Mouse (Mus musculus) lung, adult 2 months (tissue): ENCODE results near the gene Lypd5. TPM values are rescaled to one million over a fixed set of nuclear protein-coding genes. Genes with fewer than 3 reads are reported as not detected.

Experiments
- DNase-seq: peaks from one replicate; pipeline ENCODE4 v3.0.0; 2022
- H3K4me1 ChIP-seq: fragments of 200-500 bp; 2 replicates; pipeline ENCODE4 v1.6.1; 2011; ENCODE audit warnings: low read length; ENCODE audit not compliant: control insufficient read depth, insufficient read depth
- H3K4me3 ChIP-seq: fragments of 200-500 bp; replicated peaks from 2 replicates; pipeline ENCODE3; 2011; ENCODE audit warnings: low read depth, mild to moderate bottlenecking, control low read depth, low read length; ENCODE audit errors: extremely low read depth
- CTCF ChIP-seq: fragments of 200-500 bp; IDR thresholded peaks from 2 replicates; pipeline ENCODE4 v1.5.1; 2011; ENCODE audit warnings: mild to moderate bottlenecking, low read length, control low read depth; ENCODE audit not compliant: insufficient read depth
- POLR2A ChIP-seq: fragments of 200-500 bp; IDR thresholded peaks from 2 replicates; pipeline ENCODE4 v1.6.1; 2011; ENCODE audit warnings: low read depth, mild to moderate bottlenecking, control low read depth, low read length, borderline replicate concordance; ENCODE audit errors: extremely low read depth
- whole genome bisulfite sequencing: fragments of 180-500 bp; shearing (Covaris S2); methylation state at CpG from one replicate; pipeline ENCODE4 v1.1.7; 2018; 5-methylcytosine and 5-hydroxymethylcytosine counted together
- polyA plus RNA-seq: library from polyadenylated mRNA; depleted of rRNA; stranded (reverse); fragments of >200 nt; gene quantifications from 2 replicates; pipeline ENCODE4 v1.2.3, GENCODE M21; 2012

Lypd5 gene
- polyA plus RNA-seq, 1 experiment = 32.1 TPM

DNA sequence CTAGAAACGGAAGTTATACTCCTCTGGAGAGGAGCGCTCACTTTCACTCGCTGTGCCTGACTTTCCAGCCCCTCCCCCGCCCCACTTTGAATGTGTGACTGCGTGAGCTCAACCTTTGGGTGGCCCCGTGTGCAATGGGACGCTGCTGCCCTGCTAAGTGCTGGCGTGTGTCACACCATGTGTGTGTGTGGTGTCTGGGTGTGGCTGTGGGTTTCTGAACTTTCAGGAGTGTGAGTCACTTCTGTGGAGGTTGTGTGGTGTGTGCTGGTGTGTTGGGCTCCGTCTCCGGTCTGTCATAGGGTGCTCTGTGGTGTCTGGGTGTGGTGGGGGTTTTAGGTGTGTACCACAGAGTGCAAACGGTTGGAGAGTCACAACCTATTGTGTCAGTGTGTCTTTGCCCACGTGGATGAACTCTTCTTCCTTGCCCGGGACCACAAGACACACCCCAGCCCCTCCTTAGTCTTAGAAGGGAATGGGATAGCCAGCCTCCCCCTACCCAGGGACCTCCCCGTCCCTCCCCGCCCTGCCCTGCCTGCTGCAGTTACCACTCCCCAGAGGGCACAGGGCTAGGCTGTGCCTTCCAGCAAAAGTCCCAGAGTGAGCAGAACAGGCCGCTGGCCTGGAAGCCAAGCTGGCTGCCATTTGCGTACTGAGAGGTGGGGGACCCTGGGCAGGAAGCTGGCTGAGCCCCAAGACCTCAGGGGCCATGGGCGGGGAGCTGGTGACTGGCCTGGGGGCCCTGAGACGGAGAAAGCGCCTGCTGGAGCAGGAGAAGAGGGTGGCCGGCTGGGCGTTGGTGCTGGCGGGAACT is 20.9 kb downstream of the Lypd5 start, which contains the start of gene Kcnn4:
TSS of gene Kcnn4 (plus strand) at position 533 of the 811 bp plus-strand sequence.
- TF ChIP-seq CTCF (no peak), POLR2A (peak; percentile 6; the same call in 1 of the 2 replicates)
- no peak for DNase-seq
- peaks cover 12% of the 10 kb centered on the region for H3K4me1 ChIP-seq
- H3K4me3 ChIP-seq = peak within 1 kb of the TSS; percentile 36
- WGBS = 32% methylated on average over 23 of the region's 23 CpGs

DNA sequence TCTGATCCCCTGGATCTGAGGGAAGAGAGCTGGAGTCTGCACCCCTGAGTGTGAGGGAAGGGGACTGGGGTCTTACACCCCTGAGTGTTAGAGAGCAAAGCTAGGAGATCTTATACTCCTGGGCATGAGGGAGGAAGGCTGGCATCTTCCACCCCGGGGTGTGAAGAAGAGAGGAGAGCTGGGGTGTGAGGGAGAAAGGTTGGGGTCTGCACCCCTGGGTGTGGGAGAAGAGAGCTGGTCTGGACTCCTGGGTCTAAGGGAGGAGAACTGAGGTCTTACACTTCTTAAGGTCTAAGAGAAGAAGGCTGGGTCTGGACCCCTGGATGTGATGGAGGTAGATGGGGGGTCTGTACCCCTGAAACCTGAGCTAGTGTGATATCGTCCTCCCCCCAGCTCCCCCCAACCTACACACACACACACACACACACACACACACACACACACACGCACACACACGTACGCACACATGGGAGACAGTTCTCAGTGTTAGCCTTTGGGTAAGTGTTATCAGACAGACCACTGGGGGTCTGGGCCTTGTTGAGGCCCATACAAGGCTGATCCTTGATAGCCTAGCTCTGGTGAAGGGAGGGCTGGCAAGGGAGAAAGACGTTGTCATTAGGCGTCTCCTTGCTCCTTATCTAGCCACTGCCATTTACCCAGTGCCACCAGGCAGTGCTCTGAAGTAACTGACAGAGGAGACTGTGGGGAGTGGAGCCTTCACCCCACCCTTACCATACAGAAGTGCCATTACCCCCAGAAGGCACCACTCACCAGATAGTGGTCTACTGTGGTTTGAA is 22.2 kb downstream of the Lypd5 start:
- 69% methylated on average over 7 of the region's 7 CpGs for WGBS
- H3K4me3 ChIP-seq = no peak overlapping the region
- H3K4me1 ChIP-seq = peaks cover 12% of the 10 kb centered on the region
- TF ChIP-seq CTCF = no peak
- TF ChIP-seq POLR2A = no peak
- no peak for DNase-seq

DNA sequence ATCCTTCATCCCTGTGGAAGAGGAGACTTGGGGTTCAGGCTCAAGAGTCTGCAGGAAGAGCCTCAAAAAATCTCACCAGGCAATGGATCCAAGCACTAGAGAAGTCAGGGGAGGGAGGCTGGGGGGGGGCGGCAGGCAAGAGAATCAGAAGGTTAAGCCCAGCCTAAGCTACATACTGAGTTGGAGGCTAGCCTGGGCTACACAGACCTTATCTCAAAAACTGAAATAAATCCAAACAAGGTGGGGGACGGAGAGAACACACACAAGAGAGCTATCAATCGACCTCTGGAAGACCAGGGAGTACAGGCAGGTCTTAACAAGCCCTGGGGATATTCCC is 22.8 kb downstream of the Lypd5 start:
- DNase-seq = no peak
- 55% methylated on average over 3 of the region's 3 CpGs for WGBS

DNA sequence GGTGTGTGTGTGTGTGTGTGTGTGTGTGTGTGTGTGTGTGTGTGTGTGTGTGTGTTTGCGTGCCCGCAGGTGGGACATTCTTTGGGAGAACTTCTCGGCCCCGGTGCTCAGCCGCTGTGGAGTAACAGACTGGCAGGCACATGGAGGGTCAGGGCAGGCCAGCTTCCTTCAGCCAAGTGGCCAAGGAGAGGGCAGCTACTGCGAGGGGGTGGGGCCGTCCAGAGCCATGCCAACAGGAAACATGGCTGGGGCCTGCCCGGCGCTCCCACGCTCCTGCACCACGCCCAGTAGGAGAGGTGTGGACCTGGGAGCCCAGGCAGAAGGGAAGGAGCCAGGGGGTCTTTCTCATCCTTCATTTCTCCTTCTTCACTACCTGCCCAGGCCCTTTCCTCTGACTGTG is 23.3 kb downstream of the Lypd5 start:
- DNase-seq = peak; percentile 45

More for the DNA sequence above, 22.8 kb downstream of the Lypd5 start:
- Histone ChIP-seq H3K4me3 (no peak overlapping the region), H3K4me1 (peaks cover 12% of the 10 kb centered on the region)
- TF ChIP-seq CTCF (no peak), POLR2A (no peak)

DNA sequence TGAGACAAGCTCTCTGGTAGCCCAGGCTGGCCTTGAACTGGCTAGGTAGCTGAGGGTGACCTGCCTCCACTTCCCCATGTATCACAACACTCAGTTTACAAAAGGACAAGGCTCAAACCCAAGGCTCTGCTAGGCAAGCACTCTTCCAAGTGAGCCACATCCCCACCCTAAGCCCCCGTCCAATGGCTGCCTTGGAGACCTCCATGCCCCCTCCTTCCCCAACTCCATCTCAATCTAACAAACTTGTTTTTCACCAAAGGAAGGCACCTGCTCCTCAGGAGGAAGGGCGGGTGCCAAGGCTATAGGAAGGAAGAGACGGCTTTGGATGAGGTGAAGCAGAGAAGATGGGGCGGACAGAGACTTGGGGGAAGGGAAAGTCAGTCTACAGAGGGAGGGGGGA is 23.8 kb downstream of the Lypd5 start:
- no peak for DNase-seq
- 53% methylated on average over 4 of the region's 4 CpGs for WGBS
- H3K4me3 ChIP-seq = no peak overlapping the region
- peaks cover 12% of the 10 kb centered on the region for H3K4me1 ChIP-seq
- TF ChIP-seq POLR2A (no peak), CTCF (no peak)

More for the DNA sequence above, 23.3 kb downstream of the Lypd5 start:
- Histone ChIP-seq H3K4me1 (peaks cover 12% of the 10 kb centered on the region), H3K4me3 (no peak overlapping the region)
- WGBS = 26% methylated on average over 11 of the region's 11 CpGs
- TF ChIP-seq CTCF (no peak), POLR2A (0 out of 2 replicates have a peak, but pooled peaks have one; percentile 16)

DNA sequence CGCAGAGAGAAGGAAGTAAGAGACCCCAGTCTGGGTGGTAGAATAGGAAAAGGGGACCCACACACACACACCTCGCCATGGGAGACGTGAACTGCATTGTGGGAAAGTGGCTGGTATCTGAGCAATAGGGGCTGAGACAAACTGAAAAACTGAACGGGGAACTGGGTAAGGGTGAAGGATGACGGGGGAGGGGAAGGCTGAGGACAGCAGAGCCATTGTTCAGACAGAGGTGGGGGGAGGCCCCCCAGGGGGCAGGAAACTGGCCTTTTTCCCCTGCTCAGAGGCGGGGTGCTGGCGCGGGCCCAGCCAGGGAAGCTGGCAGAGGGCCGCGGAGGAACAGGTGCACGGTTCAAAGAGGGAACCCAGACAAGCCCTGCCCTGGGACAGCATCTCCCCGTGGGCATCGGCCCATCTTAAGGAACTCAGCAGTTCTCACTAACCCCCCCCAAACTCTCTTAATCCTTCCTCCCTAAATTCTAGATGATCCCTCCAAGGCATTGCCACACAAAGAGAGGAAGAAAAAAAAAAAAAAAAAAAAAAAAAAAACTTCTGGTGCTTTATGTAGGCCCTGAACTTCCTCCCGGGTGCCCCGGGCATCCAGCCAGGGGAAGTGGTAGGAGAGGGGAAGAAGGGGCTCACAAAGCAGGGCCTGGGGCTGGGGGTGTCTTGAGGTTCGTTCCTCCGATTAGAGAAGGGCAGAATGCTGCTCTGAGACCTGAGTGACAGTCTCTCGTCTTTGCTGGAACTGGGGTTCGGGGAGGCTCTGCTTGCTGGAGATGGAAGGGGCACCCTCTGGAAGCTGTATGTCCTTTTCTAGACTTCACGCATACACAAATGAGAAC is 24.8 kb downstream of the Lypd5 start:
- no peak overlapping the region for H3K4me3 ChIP-seq
- 15% methylated on average over 20 of the region's 20 CpGs for WGBS
- TF ChIP-seq POLR2A (no peak), CTCF (no peak)

DNA sequence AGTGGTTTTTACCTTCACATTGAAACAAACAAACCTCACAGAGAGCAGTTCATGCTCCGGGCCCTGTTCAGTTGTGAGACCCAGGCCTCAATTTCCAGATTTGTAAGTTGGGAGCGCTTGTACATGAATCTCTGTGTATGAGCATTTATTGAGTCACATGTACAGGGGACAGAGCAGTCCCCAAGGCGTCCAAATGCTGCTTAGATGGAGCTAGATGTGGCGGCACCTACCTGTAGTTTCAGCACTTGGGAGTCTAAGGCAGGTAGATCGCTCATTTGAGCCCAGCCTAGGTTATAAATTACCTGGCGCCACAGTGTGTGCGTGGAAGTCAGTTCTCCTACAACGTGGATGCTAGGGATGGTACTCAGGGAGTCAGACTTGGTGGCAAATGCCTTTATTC is 27.5 kb downstream of the Lypd5 start:
- TF ChIP-seq CTCF (no peak), POLR2A (no peak)
- peaks cover 12% of the 10 kb centered on the region for H3K4me1 ChIP-seq
- 87% methylated on average over 8 of the region's 8 CpGs for WGBS

More for the DNA sequence above, 24.8 kb downstream of the Lypd5 start:
- DNase-seq = peak; percentile 39
- H3K4me1 ChIP-seq = peaks cover 12% of the 10 kb centered on the region

DNA sequence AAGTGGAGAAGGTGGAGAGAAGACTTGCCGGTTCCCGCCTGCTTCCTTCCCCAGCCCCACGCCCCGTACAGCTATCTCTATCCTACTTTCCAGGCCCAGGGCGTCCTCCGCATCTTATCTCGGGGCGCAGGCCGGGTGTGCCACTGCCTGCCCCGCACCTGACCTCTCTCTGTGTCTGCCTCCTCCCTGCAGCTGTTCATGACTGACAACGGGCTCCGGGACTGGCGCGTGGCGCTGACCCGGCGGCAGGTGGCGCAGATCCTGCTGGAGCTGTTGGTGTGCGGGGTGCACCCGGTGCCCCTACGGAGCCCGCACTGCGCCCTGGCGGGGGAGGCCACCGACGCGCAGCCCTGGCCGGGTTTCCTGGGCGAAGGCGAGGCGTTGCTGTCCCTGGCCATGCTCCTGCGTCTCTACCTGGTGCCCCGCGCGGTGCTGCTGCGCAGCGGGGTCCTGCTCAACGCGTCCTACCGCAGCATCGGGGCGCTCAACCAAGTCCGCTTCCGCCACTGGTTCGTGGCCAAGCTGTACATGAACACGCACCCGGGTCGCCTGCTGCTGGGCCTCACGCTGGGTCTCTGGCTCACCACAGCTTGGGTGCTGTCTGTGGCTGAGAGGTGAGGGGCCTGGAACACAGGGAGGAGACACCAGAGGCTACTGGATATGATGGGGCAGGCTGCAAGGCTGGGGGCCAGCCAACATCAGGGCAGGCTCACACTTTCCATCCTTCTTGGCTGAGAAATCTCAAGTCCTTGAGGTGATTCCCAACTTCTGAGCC is 28.3 kb downstream of the Lypd5 start:
- TF ChIP-seq CTCF (no peak), POLR2A (no peak)
- peaks cover 12% of the 10 kb centered on the region for H3K4me1 ChIP-seq
- WGBS = 16% methylated on average over 49 of the region's 49 CpGs
- peak; percentile 42 for DNase-seq
- no peak overlapping the region for H3K4me3 ChIP-seq

More for the DNA sequence above, 27.5 kb downstream of the Lypd5 start:
- no peak overlapping the region for H3K4me3 ChIP-seq
- no peak for DNase-seq
